Mouse (Mus musculus): Measurements from ENCODE around the gene Cckar. TPM values are rescaled to one million over a fixed set of nuclear protein-coding genes. Genes with fewer than 3 reads are reported as not detected.

The Cckar gene
- polyA plus RNA-seq (2012; rRNA removed; ENCODE audit: low replicate concordance), result 0.17 and 4.6 TPM in 2 replicates

GRCm38 (mm10) chr5:53707235-53708177, at the start of gene Cckar:
TSS of gene Cckar (minus strand) at chr5:53707705.

Other genes with a start within 250 kb of the Cckar start
- gene Rbpj, start 241.6 kb downstream of the Cckar start, polyA plus RNA-seq (2012; rRNA removed; ENCODE audit: low replicate concordance), result 3.5 and 4.2 TPM in 2 replicates
- 0.34 and 1.2 TPM in 2 replicates for gene Tbc1d19, start 101.9 kb upstream of the Cckar start, polyA plus RNA-seq (2012; rRNA removed; ENCODE audit: low replicate concordance)

Measured in duodenum, adult 2 months (tissue).